In genomic region chr10:67189057-67189456, GRCm38 (mm10) we compare ENCODE assay signal across 8 mouse cellular contexts.
DNase-seq lines count a peak whose midpoint lies in the region; ATAC-seq and TF ChIP-seq lines count a peak whose summit lies in the region.

No protein-coding gene starts in this region.

- no peak overlapping the region for H3K9ac ChIP-seq in heart, adult 2 months (ENCODE audit: low read depth, low read length)
- no peak overlapping the region for H3K9ac ChIP-seq in hindbrain, embryonic 16.5 days (ENCODE audit: low read depth, low read length)

- no peaks in the 10 kb centered on the region for H3K27me3 ChIP-seq in heart, adult 2 months (ENCODE audit: control insufficient read depth, insufficient read depth, low read length)
- H3K27me3 ChIP-seq in hindbrain, embryonic 16.5 days (replicated peaks; ENCODE audit: control insufficient read depth, insufficient read depth, low read length) = no peaks in the 10 kb centered on the region

- peaks cover 17% of the 10 kb centered on the region for H3K36me3 ChIP-seq in heart, adult 2 months (ENCODE audit: control insufficient read depth, insufficient read depth, low read length)
- H3K36me3 ChIP-seq in hindbrain, embryonic 16.5 days (ENCODE audit: control insufficient read depth, insufficient read depth, low read length) = peaks cover 2% of the 10 kb centered on the region; the same call in 1 of the 2 replicates

- H3K4me1 ChIP-seq in heart, adult 2 months (ENCODE audit: control insufficient read depth, insufficient read depth, low read length) = peaks cover 11% of the 10 kb centered on the region
- peaks cover 17% of the 10 kb centered on the region for H3K4me1 ChIP-seq in hindbrain, embryonic 16.5 days (ENCODE audit: control insufficient read depth, insufficient read depth, low read depth, low read length)
- peaks cover 4% of the 10 kb centered on the region; the same call in 1 of the 2 replicates for H3K4me1 ChIP-seq in olfactory bulb, adult 2 months (ENCODE audit: control insufficient read depth, insufficient read depth, low read length)

- no peak for DNase-seq in heart, adult 2 months
- no peak for DNase-seq in heart, postnatal 14 days
- peak; percentile 7 for DNase-seq in retina, postnatal 1 day
- DNase-seq in retina, embryonic 14.5 days (ENCODE audit: low spot score) = no peak
- DNase-seq in T-cell, adult 2 months (ENCODE audit: low spot score) = no peak
- no peak for DNase-seq in urinary bladder, postnatal 36 days (ENCODE audit: low spot score in 2 of 2)

- no peak for TF ChIP-seq POLR2A in heart, adult 2 months (IDR thresholded peaks at IDR 0.05; ENCODE audit: insufficient read depth, low read depth, low read length)
- TF ChIP-seq POLR2A in olfactory bulb, adult 2 months (IDR thresholded peaks at IDR 0.05; ENCODE audit: insufficient read depth, low read depth, low read length) = no peak

- no peaks in the 10 kb centered on the region; the same call in 1 of the 2 replicates for H3K9me3 ChIP-seq in hindbrain, embryonic 16.5 days (ENCODE audit: control insufficient read depth, low read length)

- TF ChIP-seq CTCF in heart, adult 2 months (IDR thresholded peaks at IDR 0.05) = no peak
- TF ChIP-seq CTCF in olfactory bulb, adult 2 months (IDR thresholded peaks at IDR 0.05; ENCODE audit: insufficient read depth, low read depth, low read length) = no peak

- intact Hi-C loops in heart, adult 2 months (cut with DNase I) = loop anchor here (5.0 kb wide), 3 partner anchors 38 to 93 kb away; partner anchors contain the start of genes Jmjd1c and Reep3
- intact Hi-C loops in heart, postnatal 14 days (cut with DNase I) = loop anchor here (5.0 kb wide), 4 partner anchors 62 to 282 kb away; no protein-coding TSS in a partner anchor

- H3K79me2 ChIP-seq in heart, adult 2 months (replicated peaks; ENCODE audit: control insufficient read depth, insufficient read depth, low read length) = peaks cover 2% of the 10 kb centered on the region; the same call in 1 of the 2 replicates

- no peak overlapping the region for H3K4me3 ChIP-seq in heart, adult 2 months
- no peak overlapping the region for H3K4me3 ChIP-seq in hindbrain, embryonic 16.5 days (ENCODE audit: low read length)
- H3K4me3 ChIP-seq in olfactory bulb, adult 2 months (ENCODE audit: insufficient read depth, low read depth, low read length) = no peak overlapping the region

- no peak for ATAC-seq in hindbrain, embryonic 16.5 days

- TF ChIP-seq EP300 in heart, adult 2 months (IDR thresholded peaks at IDR 0.05; ENCODE audit: insufficient read depth, low read depth, low read length) = no peak

- peak overlapping the region; percentile 31; the same call in 1 of the 2 replicates for H3K27ac ChIP-seq in heart, adult 2 months
- H3K27ac ChIP-seq in hindbrain, embryonic 16.5 days (ENCODE audit: low read depth, low read length) = no peak overlapping the region
- 0 out of 2 replicates have a peak overlapping the region, but pooled peaks have one; percentile 24 for H3K27ac ChIP-seq in olfactory bulb, adult 2 months (ENCODE audit: insufficient read depth, low read depth, low read length)

- H3K4me2 ChIP-seq in hindbrain, embryonic 16.5 days (ENCODE audit: low read length) = peak overlapping the region; percentile 36; the same call in 1 of the 2 replicates
